Mouse (Mus musculus) embryonic fibroblast, embryonic 13.5 days (primary cell): Measurements from ENCODE around the gene Cnot11.

Experiments used
- CTCF ChIP-seq: IDR thresholded peaks from 2 replicates; pipeline ENCODE4 v1.5.1; 2011; ENCODE audit warnings: mild to moderate bottlenecking, control low read depth, low read length, moderate library complexity, borderline replicate concordance; ENCODE audit not compliant: insufficient read depth
- POLR2A ChIP-seq: IDR thresholded peaks from 2 replicates; pipeline ENCODE4 v1.6.1; 2011; ENCODE audit warnings: low read depth, mild to moderate bottlenecking, control low read depth, low read length, moderate library complexity

DNA sequence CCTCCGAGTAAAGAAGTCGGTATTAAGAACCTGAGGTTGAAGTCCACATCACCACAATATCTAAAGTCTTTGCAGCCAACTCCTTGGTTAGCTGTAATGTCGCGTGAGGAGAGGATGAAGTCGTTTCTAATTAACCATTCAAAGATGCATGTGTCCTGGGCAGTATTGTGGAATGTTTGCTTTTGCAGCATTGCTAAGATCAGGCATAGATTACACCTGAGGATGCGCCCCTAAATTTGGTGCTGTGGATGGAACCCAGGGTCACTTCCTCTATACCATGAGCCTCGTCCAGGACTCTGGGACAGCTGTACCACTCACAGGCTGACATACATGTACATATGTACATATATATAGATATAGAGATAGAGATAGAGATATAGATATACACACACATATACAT lies 1.9 kb downstream of the Cnot11 start:
- TF ChIP-seq CTCF (no peak), POLR2A (no peak)
